Mouse (Mus musculus): Measurements from ENCODE around the gene Tmem56. TPM values are rescaled to one million over a fixed set of nuclear protein-coding genes. Genes with fewer than 3 reads are reported as not detected.

Gene Tmem56
- polyA plus RNA-seq, 1 experiment from 2014 or later = 3.3 TPM

- 95% methylated on average over 2 of the region's 2 CpGs for WGBS
- ATAC-seq (replicated peaks) = no peak
- H3K36me3 ChIP-seq = no peaks in the 10 kb centered on the region
- no peak overlapping the region for H3K27ac ChIP-seq (replicated peaks)
- H3K4me1 ChIP-seq = no peaks in the 10 kb centered on the region
- no peaks in the 10 kb centered on the region for H3K9me3 ChIP-seq
- no peak overlapping the region for H3K4me2 ChIP-seq (replicated peaks)
- no peak overlapping the region for H3K4me3 ChIP-seq
- no peak overlapping the region for H3K9ac ChIP-seq (replicated peaks)
- H3K27me3 ChIP-seq = no peaks in the 10 kb centered on the region
Observed at GRCm38 (mm10) chr3:121274010-121274409, 8.9 kb downstream of the Tmem56 start.

- no peak overlapping the region for H3K9ac ChIP-seq (replicated peaks)
- no peaks in the 10 kb centered on the region for H3K27me3 ChIP-seq
- H3K4me1 ChIP-seq = no peaks in the 10 kb centered on the region
- no peaks in the 10 kb centered on the region for H3K36me3 ChIP-seq
- 75% methylated on average over 2 of the region's 2 CpGs for WGBS
- no peak overlapping the region for H3K4me3 ChIP-seq
- no peak overlapping the region for H3K4me2 ChIP-seq (replicated peaks)
- no peak for ATAC-seq (replicated peaks)
- no peak overlapping the region for H3K27ac ChIP-seq (replicated peaks)
- H3K9me3 ChIP-seq = no peaks in the 10 kb centered on the region
Observed at GRCm38 (mm10) chr3:121272577-121272976, 10.3 kb downstream of the Tmem56 start.

GRCm38 (mm10) chr3:121267283-121267682 lies 15.6 kb downstream of the Tmem56 start:
- Histone ChIP-seq H3K27ac (replicated peaks) (no peak overlapping the region), H3K27me3 (peaks cover 6% of the 10 kb centered on the region; the same call in 1 of the 2 replicates), H3K4me1 (peaks cover 5% of the 10 kb centered on the region), H3K9ac (replicated peaks) (no peak overlapping the region), H3K4me3 (no peak overlapping the region), H3K36me3 (no peaks in the 10 kb centered on the region), H3K4me2 (replicated peaks) (no peak overlapping the region), H3K9me3 (no peaks in the 10 kb centered on the region)
- 91% methylated on average over 5 of the region's 5 CpGs for WGBS
- ATAC-seq (replicated peaks) = no peak

- H3K4me2 ChIP-seq (replicated peaks) = no peak overlapping the region
- H3K36me3 ChIP-seq = no peaks in the 10 kb centered on the region
- H3K9me3 ChIP-seq = no peaks in the 10 kb centered on the region
- no peak overlapping the region for H3K27ac ChIP-seq (replicated peaks)
- ATAC-seq (replicated peaks) = no peak
- H3K4me1 ChIP-seq = peaks cover 10% of the 10 kb centered on the region
- H3K4me3 ChIP-seq = no peak overlapping the region
- peaks cover 8% of the 10 kb centered on the region for H3K27me3 ChIP-seq
- no peak overlapping the region for H3K9ac ChIP-seq (replicated peaks)
- 60% methylated on average over 6 of the region's 6 CpGs for WGBS
Observed at GRCm38 (mm10) chr3:121264242-121264641, 18.7 kb downstream of the Tmem56 start.

- Histone ChIP-seq H3K27me3 (peaks cover 8% of the 10 kb centered on the region), H3K4me3 (peak overlapping the region; percentile 86), H3K9me3 (no peaks in the 10 kb centered on the region), H3K27ac (replicated peaks) (peak overlapping the region; percentile 60), H3K36me3 (no peaks in the 10 kb centered on the region), H3K4me1 (peaks cover 10% of the 10 kb centered on the region), H3K9ac (replicated peaks) (peak overlapping the region; percentile 88), H3K4me2 (replicated peaks) (peak overlapping the region; percentile 79)
- peak; percentile 38 for ATAC-seq (replicated peaks)
- WGBS = under 1% methylated on average over 20 of the region's 20 CpGs
Observed at GRCm38 (mm10) chr3:121263205-121263548, 19.7 kb downstream of the Tmem56 start.

GRCm38 (mm10) chr3:121262521-121263204 lies 20.2 kb downstream of the Tmem56 start:
- Histone ChIP-seq H3K36me3 (no peaks in the 10 kb centered on the region), H3K4me2 (replicated peaks) (peak overlapping the region; percentile 79), H3K4me1 (peaks cover 10% of the 10 kb centered on the region), H3K27me3 (peaks cover 8% of the 10 kb centered on the region), H3K9ac (replicated peaks) (peak overlapping the region; percentile 88), H3K27ac (replicated peaks) (peak overlapping the region; percentile 60), H3K4me3 (peak overlapping the region; percentile 86), H3K9me3 (no peaks in the 10 kb centered on the region)
- ATAC-seq (replicated peaks) = peak; percentile 89
- WGBS = under 1% methylated on average over 89 of the region's 97 CpGs

GRCm38 (mm10) chr3:121261939-121262520 lies 20.9 kb downstream of the Tmem56 start:
- 8% methylated on average over 21 of the region's 21 CpGs for WGBS
- Histone ChIP-seq H3K27ac (replicated peaks) (peak overlapping the region; percentile 60; the same call in 1 of the 2 replicates), H3K4me2 (replicated peaks) (peak overlapping the region; percentile 79), H3K36me3 (no peaks in the 10 kb centered on the region), H3K4me3 (peak overlapping the region; percentile 86), H3K4me1 (peaks cover 10% of the 10 kb centered on the region), H3K9me3 (no peaks in the 10 kb centered on the region), H3K9ac (replicated peaks) (peak overlapping the region; percentile 88), H3K27me3 (peaks cover 8% of the 10 kb centered on the region)
- ATAC-seq (replicated peaks) = 0 out of 2 replicates have a peak, but pooled peaks have one; percentile 2

GRCm38 (mm10) chr3:121261251-121261650 lies 21.6 kb downstream of the Tmem56 start:
- H3K9ac ChIP-seq (replicated peaks) = no peak overlapping the region
- H3K4me1 ChIP-seq = peaks cover 10% of the 10 kb centered on the region
- no peaks in the 10 kb centered on the region for H3K36me3 ChIP-seq
- H3K27me3 ChIP-seq = peaks cover 8% of the 10 kb centered on the region
- H3K27ac ChIP-seq (replicated peaks) = no peak overlapping the region
- no peak overlapping the region for H3K4me2 ChIP-seq (replicated peaks)
- no peak overlapping the region for H3K4me3 ChIP-seq
- no peak for ATAC-seq (replicated peaks)
- H3K9me3 ChIP-seq = no peaks in the 10 kb centered on the region
- 75% methylated on average over 7 of the region's 7 CpGs for WGBS

- no peaks in the 10 kb centered on the region for H3K9me3 ChIP-seq
- H3K27ac ChIP-seq (replicated peaks) = no peak overlapping the region
- no peak overlapping the region for H3K4me3 ChIP-seq
- H3K4me1 ChIP-seq = peaks cover 10% of the 10 kb centered on the region
- WGBS = 68% methylated on average over 1 of the region's 1 CpGs
- ATAC-seq (replicated peaks) = no peak
- no peaks in the 10 kb centered on the region for H3K36me3 ChIP-seq
- no peak overlapping the region for H3K4me2 ChIP-seq (replicated peaks)
- no peak overlapping the region for H3K9ac ChIP-seq (replicated peaks)
- H3K27me3 ChIP-seq = peaks cover 8% of the 10 kb centered on the region
Observed at GRCm38 (mm10) chr3:121260831-121261230, 22.1 kb downstream of the Tmem56 start.

- 76% methylated on average over 7 of the region's 7 CpGs for WGBS
- Histone ChIP-seq H3K4me1 (peaks cover 10% of the 10 kb centered on the region), H3K4me3 (no peak overlapping the region), H3K9me3 (no peaks in the 10 kb centered on the region), H3K9ac (replicated peaks) (no peak overlapping the region), H3K27ac (replicated peaks) (no peak overlapping the region), H3K36me3 (no peaks in the 10 kb centered on the region), H3K4me2 (replicated peaks) (no peak overlapping the region), H3K27me3 (peaks cover 8% of the 10 kb centered on the region)
- ATAC-seq (replicated peaks) = no peak
Observed at GRCm38 (mm10) chr3:121260041-121260440, 22.9 kb downstream of the Tmem56 start.

- no peak for ATAC-seq (replicated peaks)
- Histone ChIP-seq H3K27me3 (peaks cover 3% of the 10 kb centered on the region; the same call in 1 of the 2 replicates), H3K36me3 (no peaks in the 10 kb centered on the region), H3K27ac (replicated peaks) (no peak overlapping the region), H3K9ac (replicated peaks) (no peak overlapping the region), H3K4me3 (no peak overlapping the region), H3K9me3 (no peaks in the 10 kb centered on the region), H3K4me2 (replicated peaks) (no peak overlapping the region), H3K4me1 (peaks cover 10% of the 10 kb centered on the region)
- 68% methylated on average over 20 of the region's 20 CpGs for WGBS
Observed at GRCm38 (mm10) chr3:121258521-121259478, 24.1 kb downstream of the Tmem56 start.

- Histone ChIP-seq H3K4me3 (no peak overlapping the region), H3K36me3 (no peaks in the 10 kb centered on the region), H3K4me1 (peaks cover 6% of the 10 kb centered on the region), H3K27me3 (peaks cover 3% of the 10 kb centered on the region; the same call in 1 of the 2 replicates), H3K4me2 (replicated peaks) (no peak overlapping the region), H3K27ac (replicated peaks) (no peak overlapping the region), H3K9ac (replicated peaks) (no peak overlapping the region), H3K9me3 (no peaks in the 10 kb centered on the region)
- 82% methylated on average over 10 of the region's 10 CpGs for WGBS
- no peak for ATAC-seq (replicated peaks)
Observed at GRCm38 (mm10) chr3:121257418-121257817, 25.5 kb downstream of the Tmem56 start.

Measured in forebrain, embryonic 15.5 days (tissue).